Mouse (Mus musculus) embryonic facial prominence, embryonic 12.5 days (tissue): Measurements from ENCODE around the gene Mast4. TPM values are rescaled to one million over a fixed set of nuclear protein-coding genes. Genes with fewer than 3 reads are reported as not detected.
"Not testable (repeated sequence)": the region's sequence is repeated elsewhere in the genome, so short reads cannot be mapped to it uniquely, and the experiment has no call there.

ENCODE experiments used
- ATAC-seq: fragments of 200-750 bp; cut with Nextera tagmentation; 2 replicates; pipeline ENCODE4 v1.8.0; 2017; ENCODE audit not compliant: insufficient number of reproducible peaks, insufficient read depth, low FRiP score, low TSS enrichment
- H3K27ac ChIP-seq: fragments of 300-500 bp; sonication (generic); 2 replicates; pipeline ENCODE4 v1.5.1; 2016; ENCODE audit warnings: mild to moderate bottlenecking
- H3K27me3 ChIP-seq: fragments of 300-500 bp; sonication (generic); 2 replicates; pipeline ENCODE4 v1.6.1; 2016; ENCODE audit warnings: mild to moderate bottlenecking, moderate library complexity
- H3K36me3 ChIP-seq: fragments of 300-500 bp; sonication (generic); 2 replicates; pipeline ENCODE4 v1.6.1; 2016; ENCODE audit warnings: mild to moderate bottlenecking
- H3K4me1 ChIP-seq: fragments of 300-500 bp; sonication (generic); 2 replicates; pipeline ENCODE4 v1.6.1; 2016
- H3K4me2 ChIP-seq: fragments of 300-500 bp; sonication (generic); replicated peaks from 2 replicates; pipeline ENCODE4 v1.6.1; 2016; ENCODE audit warnings: mild to moderate bottlenecking, moderate library complexity
- H3K4me3 ChIP-seq: fragments of 300-500 bp; sonication (generic); 2 replicates; pipeline ENCODE4 v1.5.1; 2016; ENCODE audit warnings: mild to moderate bottlenecking
- H3K9ac ChIP-seq: fragments of 300-500 bp; sonication (generic); 2 replicates; pipeline ENCODE4 v1.6.1; 2016; ENCODE audit warnings: mild to moderate bottlenecking, moderate library complexity
- H3K9me3 ChIP-seq: fragments of 300-500 bp; sonication (generic); 2 replicates; pipeline ENCODE4 v1.6.1; 2016; ENCODE audit warnings: mild to moderate bottlenecking, moderate library complexity
- WGBS: fragments of 180-500 bp; shearing (Covaris S2); methylation state at CpG from one replicate; pipeline ENCODE4 v1.1.7; 2016; 5-methylcytosine and 5-hydroxymethylcytosine counted together
- polyA plus RNA-seq: library from polyadenylated mRNA; unstranded; fragments of >200 nt; fragmentation: Nextera tagmentation; extraction: Ambion mirVana; gene quantifications from 2 replicates; pipeline ENCODE4 v1.2.1, GENCODE M21; 2016

Gene Mast4
- polyA plus RNA-seq, 1 experiment from 2014 or later, result 28.5 TPM

DNA sequence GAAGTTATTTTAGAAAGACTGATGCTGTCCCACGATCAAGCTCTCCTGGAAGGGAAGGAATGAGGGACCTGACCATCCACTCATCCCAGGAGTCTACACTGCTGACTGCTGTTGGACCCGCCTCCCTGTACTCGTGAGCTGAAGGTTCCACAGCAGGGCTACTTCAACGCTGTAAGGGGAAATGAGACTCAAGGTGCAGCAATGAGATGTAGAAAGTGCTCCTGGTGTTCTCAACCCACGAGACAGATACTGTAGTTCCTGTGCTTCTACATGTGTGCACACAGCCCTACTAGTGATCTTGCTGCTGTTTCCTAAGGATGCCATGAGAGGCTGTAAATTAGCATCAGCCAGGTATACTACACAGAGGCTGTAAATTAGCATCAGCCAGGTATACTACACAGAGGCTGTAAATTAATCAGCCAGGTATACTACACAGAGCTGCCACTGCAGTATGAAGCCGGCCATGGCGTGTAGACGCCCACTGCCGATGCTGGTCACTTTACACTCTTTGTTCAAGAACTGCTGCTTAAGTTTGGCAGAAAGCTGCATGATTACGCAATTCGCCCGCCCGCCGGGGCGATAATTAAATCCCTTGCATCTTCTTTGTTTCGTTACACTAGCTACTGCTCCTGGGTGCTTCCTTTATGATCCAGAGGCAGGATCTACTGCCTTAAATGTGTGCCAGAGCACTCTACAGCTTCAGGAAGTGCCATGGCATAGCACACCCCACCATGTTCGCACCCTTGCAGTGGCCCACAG is 587.3 kb downstream of the Mast4 start:
- Histone ChIP-seq H3K27me3 (no peaks in the 10 kb centered on the region), H3K4me1 (no peaks in the 10 kb centered on the region), H3K27ac (no peak overlapping the region), H3K4me3 (no peak overlapping the region), H3K9me3 (no peaks in the 10 kb centered on the region), H3K4me2 (no peak overlapping the region), H3K36me3 (peaks cover 20% of the 10 kb centered on the region), H3K9ac (no peak overlapping the region)
- 90% methylated on average over 17 of the region's 17 CpGs for WGBS
- ATAC-seq, result no peak

DNA sequence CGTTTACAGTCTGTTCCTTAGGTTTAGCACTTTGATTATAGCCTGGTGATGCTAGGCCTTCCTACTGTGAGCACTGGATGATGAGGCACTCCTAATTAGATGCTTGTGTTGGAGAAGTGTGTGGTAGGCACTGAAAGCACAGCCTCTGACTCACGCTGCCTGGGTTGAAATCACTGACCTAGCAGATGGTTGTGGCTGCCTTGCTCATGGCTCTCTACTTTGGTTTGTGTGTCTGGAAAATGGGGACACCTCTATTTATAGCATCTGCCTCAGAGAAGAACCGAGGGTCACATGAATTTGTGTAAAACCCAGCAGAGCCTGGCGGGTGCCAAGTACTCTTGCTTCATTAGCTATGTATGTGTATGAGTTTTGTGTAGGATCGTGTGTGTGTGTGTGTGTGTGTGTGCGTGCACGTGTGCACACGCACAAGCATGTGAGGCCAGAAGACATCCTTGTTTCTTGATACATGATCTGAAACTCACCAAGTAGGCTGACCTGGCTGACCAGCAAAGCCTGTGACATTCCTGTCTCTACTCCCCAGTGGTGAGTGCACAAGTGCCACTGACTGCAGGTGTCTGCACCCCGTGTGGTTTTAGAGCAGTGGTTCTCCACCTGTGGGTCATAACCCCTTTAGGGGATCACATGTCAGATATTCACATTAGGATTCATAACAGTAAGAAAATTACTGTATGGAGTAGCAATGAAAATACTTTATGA is 588.5 kb downstream of the Mast4 start:
- Histone ChIP-seq H3K27me3 (no peaks in the 10 kb centered on the region), H3K9me3 (no peaks in the 10 kb centered on the region), H3K4me2 (no peak overlapping the region), H3K4me1 (no peaks in the 10 kb centered on the region), H3K9ac (no peak overlapping the region), H3K36me3 (peaks cover 13% of the 10 kb centered on the region), H3K27ac (no peak overlapping the region), H3K4me3 (no peak overlapping the region)
- ATAC-seq, result no peak
- 88% methylated on average over 9 of the region's 9 CpGs for WGBS

DNA sequence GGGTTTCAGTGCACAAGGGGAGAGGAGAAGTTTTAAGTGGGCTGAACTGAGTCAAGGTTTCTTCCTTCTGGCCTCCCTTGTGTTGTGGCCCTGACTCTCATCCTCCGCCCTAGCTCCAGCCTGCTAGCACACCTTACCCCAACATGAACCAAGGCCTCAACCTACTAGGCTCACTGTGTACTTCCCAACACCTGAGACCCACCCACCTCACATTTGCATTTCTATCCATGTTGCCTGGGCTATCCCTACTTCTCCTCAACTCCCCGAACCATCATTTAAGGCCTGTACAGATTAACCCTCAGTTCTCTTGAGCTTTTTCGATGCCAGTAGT is 589.1 kb downstream of the Mast4 start:
- no peak for ATAC-seq
- H3K4me1 ChIP-seq, result no peaks in the 10 kb centered on the region
- no peak overlapping the region for H3K4me3 ChIP-seq
- no peak overlapping the region for H3K4me2 ChIP-seq
- WGBS, result 96% methylated on average over 3 of the region's 3 CpGs
- peaks cover 10% of the 10 kb centered on the region for H3K36me3 ChIP-seq
- H3K27me3 ChIP-seq, result no peaks in the 10 kb centered on the region
- no peaks in the 10 kb centered on the region for H3K9me3 ChIP-seq
- no peak overlapping the region for H3K27ac ChIP-seq
- no peak overlapping the region for H3K9ac ChIP-seq

DNA sequence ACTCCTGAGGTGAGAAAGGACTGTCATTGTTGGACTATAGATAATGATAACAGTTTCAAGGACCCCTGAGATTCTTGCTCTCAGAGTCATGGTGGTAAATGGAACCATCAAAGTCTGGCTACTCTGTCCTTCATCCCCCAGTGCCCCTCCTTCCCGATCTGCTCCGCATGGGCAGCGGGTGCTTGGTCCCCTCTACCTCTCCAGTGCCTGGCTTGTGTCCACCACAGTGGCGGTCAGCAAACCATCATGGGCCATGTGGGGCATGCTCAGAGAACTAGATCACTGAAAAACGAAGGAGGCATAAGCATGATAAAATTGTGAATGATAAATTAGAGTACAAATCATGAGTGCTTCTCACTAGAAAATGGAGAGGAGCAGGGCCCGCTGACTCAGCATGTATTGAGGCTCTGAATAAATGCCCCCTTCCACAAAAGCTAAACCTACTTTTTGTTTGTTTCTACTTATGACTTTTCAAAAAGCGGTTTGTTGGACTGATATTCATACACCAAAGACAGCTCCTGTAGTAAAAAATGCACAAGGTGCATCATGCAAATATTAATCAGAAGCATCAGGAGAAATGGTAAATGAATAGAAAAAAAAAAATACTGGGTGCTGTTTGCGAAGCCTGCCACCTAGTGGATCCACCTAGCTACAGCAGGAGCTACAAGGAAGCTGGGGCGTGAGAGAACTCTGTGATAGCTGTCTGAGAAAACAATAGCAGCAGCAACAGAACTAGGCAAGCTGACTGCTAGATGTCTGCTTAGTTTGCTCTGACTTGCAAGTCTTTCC is 589.6 kb downstream of the Mast4 start:
- Histone ChIP-seq H3K4me1 (no peaks in the 10 kb centered on the region), H3K9ac (no peak overlapping the region), H3K4me2 (no peak overlapping the region), H3K27me3 (no peaks in the 10 kb centered on the region), H3K9me3 (no peaks in the 10 kb centered on the region), H3K36me3 (peaks cover 6% of the 10 kb centered on the region; the same call in 1 of the 2 replicates), H3K27ac (no peak overlapping the region), H3K4me3 (no peak overlapping the region)
- ATAC-seq, result no peak
- WGBS, result 66% methylated on average over 9 of the region's 9 CpGs

DNA sequence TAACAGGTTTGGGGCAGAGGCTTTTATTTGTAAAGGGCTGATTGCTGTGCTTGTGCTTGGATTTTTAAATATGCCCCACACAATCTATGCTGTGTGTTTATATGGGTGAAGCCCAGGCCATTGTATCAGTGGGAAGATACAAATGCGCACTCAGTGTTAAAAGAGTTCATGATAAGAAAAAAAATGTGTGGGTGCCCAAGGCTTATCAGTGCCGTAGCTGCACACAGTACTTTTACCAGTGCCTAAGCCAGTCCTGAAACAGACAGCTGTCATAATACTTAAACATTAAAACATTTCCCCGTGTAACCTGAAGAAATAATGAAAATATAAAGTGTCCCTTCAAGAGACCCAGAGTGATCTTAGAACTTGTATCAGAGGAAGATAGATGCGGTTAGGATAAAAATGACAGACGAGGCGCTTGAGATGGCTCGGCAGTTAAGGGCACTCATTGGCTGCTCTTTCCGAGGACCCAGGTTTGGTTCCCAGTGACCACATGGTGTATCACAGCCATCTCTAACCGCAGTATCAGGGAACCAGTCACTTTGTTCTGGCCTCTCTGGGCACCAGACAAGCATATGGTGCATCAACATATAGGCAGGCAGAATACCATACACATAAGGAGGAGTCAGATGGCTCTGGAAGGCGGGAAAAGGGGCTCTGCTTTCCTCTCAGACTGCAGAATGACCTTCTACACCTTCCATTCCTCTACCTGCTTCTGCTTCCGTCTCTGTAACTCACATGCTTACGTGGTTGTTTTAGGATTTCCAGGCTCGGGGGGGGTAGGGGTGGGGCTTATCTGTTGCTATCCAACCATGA is 594.4 kb downstream of the Mast4 start:
- Histone ChIP-seq H3K27me3 (no peaks in the 10 kb centered on the region), H3K4me1 (no peaks in the 10 kb centered on the region), H3K4me2 (no peak overlapping the region), H3K4me3 (no peak overlapping the region), H3K36me3 (peaks cover 44% of the 10 kb centered on the region), H3K9ac (no peak overlapping the region), H3K27ac (no peak overlapping the region), H3K9me3 (no peaks in the 10 kb centered on the region)
- WGBS, result 86% methylated on average over 13 of the region's 13 CpGs
- no peak for ATAC-seq

DNA sequence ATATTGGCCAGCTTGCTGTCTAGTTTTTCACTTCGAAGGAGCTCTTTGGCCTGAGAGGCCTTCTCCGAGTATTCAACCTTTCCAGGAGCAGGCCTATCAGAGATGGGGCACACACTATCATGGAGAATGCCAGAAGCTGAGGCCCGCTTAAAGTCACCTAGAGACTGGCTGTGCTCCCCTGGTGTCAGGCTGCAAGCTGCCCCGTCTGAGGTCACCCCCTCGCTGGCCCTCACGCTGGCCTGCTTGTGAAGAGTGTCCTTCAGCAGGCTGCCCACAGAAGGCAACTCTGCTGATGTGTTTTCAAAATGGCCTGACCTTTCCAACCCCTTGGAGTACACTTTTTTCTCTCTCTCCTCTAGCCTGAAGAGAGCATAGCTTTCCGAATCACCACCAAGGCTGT is 596.5 kb downstream of the Mast4 start:
- no peak overlapping the region for H3K4me3 ChIP-seq
- no peaks in the 10 kb centered on the region for H3K4me1 ChIP-seq
- no peak overlapping the region for H3K9ac ChIP-seq
- ATAC-seq, result no peak
- no peak overlapping the region for H3K27ac ChIP-seq
- H3K9me3 ChIP-seq, result no peaks in the 10 kb centered on the region
- WGBS, result 90% methylated on average over 7 of the region's 7 CpGs
- H3K4me2 ChIP-seq, result no peak overlapping the region
- H3K36me3 ChIP-seq, result peaks cover 50% of the 10 kb centered on the region
- no peaks in the 10 kb centered on the region for H3K27me3 ChIP-seq

DNA sequence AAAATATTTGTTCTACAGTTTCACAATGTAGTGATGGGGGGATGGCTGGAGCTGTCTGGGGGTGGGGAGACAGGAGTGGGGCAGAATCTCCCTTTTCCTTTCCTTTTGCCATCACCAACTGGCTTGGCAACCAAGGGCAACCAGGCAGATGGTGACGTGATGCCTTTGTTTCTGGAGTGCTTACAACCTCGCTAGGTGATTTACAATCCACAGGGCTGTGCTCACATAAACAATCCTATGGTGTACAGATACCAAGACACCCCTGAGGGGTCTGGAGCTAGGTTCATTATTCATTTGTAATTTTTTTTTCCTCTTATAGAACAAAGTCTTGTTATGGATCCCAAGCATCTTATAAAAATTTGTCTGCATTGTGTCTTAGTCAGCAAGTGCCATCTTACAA is 601.2 kb downstream of the Mast4 start:
- ATAC-seq, result no peak
- H3K9ac ChIP-seq, result no peak overlapping the region
- no peaks in the 10 kb centered on the region for H3K27me3 ChIP-seq
- no peak overlapping the region for H3K27ac ChIP-seq
- H3K4me2 ChIP-seq, result no peak overlapping the region
- H3K4me3 ChIP-seq, result no peak overlapping the region
- H3K4me1 ChIP-seq, result no peaks in the 10 kb centered on the region
- WGBS, result 79% methylated on average over 2 of the region's 2 CpGs
- no peaks in the 10 kb centered on the region for H3K9me3 ChIP-seq
- H3K36me3 ChIP-seq, result peaks cover 37% of the 10 kb centered on the region

DNA sequence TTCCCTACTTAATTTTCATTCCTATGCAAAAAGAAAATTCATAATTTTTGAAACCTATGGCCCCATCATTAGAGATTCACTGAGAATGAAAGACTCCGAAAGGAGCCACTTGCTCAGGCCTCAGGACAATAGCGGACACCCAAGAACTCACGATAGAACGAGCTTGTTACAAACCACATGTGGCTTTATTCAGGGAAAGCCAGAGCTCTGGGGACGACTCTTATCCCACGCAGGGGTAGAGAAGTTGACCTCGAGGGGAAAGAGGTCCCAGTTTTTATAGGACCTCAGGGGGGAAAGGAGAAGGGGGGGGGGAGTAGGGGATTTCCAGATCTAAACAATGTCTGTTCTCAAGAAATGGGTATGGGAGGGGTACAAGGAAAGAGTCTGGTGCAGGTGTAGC is 605.3 kb downstream of the Mast4 start:
- WGBS, result 67% methylated on average over 7 of the region's 7 CpGs
- not testable (repeated sequence) for H3K9ac ChIP-seq, H3K9me3 ChIP-seq, H3K27me3 ChIP-seq, H3K36me3 ChIP-seq, ATAC-seq, H3K27ac ChIP-seq, H3K4me3 ChIP-seq, H3K4me1 ChIP-seq, H3K4me2 ChIP-seq

DNA sequence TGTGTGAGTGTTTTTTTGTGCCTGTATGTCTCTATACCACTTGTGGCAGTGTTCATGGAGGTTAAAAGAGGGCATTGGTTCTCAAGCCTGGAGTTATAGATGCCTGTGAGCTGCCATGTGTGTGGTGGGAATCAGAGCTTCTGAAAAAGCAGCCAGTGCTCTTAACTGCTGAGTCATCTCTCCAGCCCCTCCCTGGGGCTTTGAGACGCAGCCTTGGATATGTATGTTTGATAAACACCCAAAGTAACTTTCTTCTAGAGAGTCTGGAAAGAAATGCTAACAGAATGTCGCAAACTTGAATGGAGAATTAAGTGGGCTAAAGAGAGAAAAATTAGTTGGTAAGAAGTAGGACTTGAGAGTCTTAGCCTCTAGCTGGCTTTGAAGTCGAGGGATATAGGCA is 606.3 kb downstream of the Mast4 start:
- Histone ChIP-seq H3K4me1 (no peaks in the 10 kb centered on the region), H3K9me3 (no peaks in the 10 kb centered on the region), H3K9ac (no peak overlapping the region), H3K4me3 (no peak overlapping the region), H3K36me3 (no peaks in the 10 kb centered on the region), H3K27me3 (no peaks in the 10 kb centered on the region), H3K4me2 (no peak overlapping the region), H3K27ac (no peak overlapping the region)
- ATAC-seq, result no peak
- WGBS, result 77% methylated on average over 3 of the region's 3 CpGs

DNA sequence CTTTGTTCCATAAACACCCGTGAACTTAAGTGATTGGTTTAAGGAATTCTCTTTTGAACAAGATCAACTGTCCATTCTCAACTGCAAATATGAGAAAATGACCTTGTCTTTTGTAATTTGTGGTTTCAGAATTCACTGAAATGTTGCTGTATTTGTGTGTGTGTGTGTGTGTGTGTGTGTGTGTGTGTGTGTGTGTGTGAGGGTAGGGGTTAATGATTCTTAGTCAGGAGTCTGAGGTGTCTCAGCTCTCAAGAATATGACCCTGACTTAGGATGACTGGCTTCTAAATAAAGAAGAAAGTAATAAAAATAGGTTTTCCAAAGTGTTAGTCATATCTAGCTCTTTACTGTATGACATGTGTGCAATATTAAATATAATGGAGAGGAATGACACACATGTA is 607.4 kb downstream of the Mast4 start:
- Histone ChIP-seq H3K4me3 (no peak overlapping the region), H3K9me3 (no peaks in the 10 kb centered on the region), H3K9ac (no peak overlapping the region), H3K4me1 (no peaks in the 10 kb centered on the region), H3K4me2 (no peak overlapping the region), H3K36me3 (no peaks in the 10 kb centered on the region), H3K27me3 (no peaks in the 10 kb centered on the region), H3K27ac (no peak overlapping the region)
- WGBS, result 85% methylated on average over 1 of the region's 1 CpGs
- ATAC-seq, result no peak

DNA sequence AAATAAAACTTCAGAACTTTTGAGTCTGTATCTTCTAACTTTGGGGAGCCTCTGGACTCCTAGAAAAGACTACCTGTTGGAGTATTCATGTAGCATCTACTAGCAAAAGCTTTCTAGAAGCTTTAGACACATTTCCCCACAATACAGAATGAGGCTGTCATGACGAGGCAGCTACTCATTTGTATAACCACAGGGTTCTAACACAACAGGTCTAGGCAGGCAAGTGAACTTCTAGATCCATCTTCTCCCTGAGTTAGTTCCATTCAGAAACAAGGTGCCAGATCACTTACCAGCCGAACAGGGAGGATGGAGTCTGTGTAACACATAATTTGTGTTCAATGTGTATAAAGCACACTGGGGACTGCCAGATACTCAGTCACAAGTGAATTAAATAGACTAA is 608.4 kb downstream of the Mast4 start:
- Histone ChIP-seq H3K9ac (no peak overlapping the region), H3K27ac (no peak overlapping the region), H3K4me2 (no peak overlapping the region), H3K36me3 (no peaks in the 10 kb centered on the region), H3K4me3 (no peak overlapping the region), H3K4me1 (no peaks in the 10 kb centered on the region), H3K27me3 (no peaks in the 10 kb centered on the region), H3K9me3 (no peaks in the 10 kb centered on the region)
- no peak for ATAC-seq
- 80% methylated on average over 2 of the region's 2 CpGs for WGBS
